Mouse (Mus musculus) erythroid progenitor cell, adult 5-6 weeks (primary cell): ENCODE measurements around the gene Lcn11. TPM values are rescaled to one million over a fixed set of nuclear protein-coding genes. Genes with fewer than 3 reads are reported as not detected.

Experiments used
- ATAC-seq: replicated peaks from 2 replicates; pipeline ENCODE4 v1.8.0; 2016; ENCODE audit warnings: moderate number of reproducible peaks, mild to moderate bottlenecking, moderate TSS enrichment, inconsistent platforms; ENCODE audit not compliant: poor library complexity, low FRiP score, severe bottlenecking
- total RNA-seq, 2 experiments: library from RNA; stranded (forward) in 1 of 2; stranded (reverse) in 1 of 2; fragments of 150-400 nt in 1 of 2; fragments of 186-747, 209-891 nt in 1 of 2; gene quantifications; 2 replicates each; pipeline versions ENCODE4 v1.2.3 to v1.2.4; 2015 to 2017; ENCODE audit warnings: low replicate concordance in 2 of 2

Lcn11 gene
- total RNA-seq, 2 experiments from 2014 or later = not detected

DNA sequence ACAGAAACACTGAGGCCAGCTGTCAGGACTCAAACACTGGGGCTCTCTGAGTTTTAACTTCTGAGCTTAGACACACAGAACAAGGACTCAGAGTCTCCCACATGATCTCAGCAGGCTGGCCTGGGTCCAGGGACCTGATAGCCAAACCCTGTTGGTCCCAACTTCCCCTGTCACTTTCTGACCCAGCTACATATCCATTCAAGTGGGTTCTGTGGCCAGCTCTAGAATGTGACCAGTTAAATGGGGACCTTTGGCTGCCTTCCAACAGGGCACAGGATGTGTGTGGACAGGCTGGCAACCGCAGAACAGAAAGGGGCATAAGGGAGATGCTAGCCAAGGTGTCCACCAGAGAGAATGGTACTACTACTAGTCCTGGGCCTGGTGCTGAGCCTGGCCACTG lies 46.0 kb downstream of the Lcn11 start, which contains the start of gene Lcn9:
Gene Lcn9 (plus strand): TSS at position 348 of the 400 bp plus-strand sequence.
- no peak for ATAC-seq

DNA sequence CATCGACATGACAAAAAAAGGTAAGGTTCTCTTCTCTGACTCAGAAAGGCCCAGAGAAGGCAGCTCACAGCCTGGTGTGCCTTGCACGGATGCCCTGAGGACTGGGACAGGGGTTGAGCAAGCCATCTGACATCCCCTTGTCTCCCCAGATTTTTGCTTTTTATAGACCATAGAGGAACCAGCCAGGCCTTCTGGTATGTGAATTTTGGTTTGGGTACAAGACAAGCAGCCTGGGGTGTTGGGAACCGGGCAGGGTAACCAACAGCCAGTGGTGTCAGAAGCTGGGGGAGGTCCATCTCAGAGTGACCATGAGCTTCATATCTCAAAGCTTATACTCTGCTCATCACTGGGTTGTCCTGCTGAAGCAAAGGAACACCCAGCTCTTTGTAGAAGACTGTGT lies 47.9 kb downstream of the Lcn11 start:
- ATAC-seq = no peak

DNA sequence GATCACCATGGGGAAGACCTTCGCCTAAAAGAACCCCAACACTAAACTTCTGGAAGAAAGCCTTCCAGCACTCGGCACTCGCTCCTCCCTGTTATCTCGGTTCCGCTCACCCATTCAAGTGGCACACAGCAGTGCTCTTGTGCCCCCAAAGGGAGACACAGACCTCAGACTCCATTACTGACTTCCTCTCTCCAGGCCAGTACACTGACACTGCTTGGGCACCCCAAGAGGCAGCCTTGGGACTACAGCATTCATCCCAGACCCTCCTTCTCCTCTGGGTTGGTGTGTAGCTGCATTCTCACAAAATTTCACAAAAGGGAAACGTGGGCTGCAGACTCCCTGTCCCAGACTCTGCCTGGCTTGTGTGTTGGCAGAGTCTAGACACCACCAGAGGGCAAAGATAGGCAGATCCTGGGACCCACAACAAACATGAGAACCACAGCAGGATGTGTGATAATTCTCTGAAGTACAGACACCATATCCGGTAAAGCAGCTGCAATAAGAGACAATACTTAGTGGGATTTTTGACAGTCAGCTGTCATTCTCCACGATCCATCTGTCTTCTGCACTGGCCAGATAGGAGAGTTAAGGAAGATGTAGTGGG lies 51.6 kb downstream of the Lcn11 start:
- ATAC-seq = no peak

Other genes starting within 250 kb of the Lcn11 start
- gene Traf2, start 230.1 kb upstream of the Lcn11 start, total RNA-seq (2015; ENCODE audit: low replicate concordance) = 6.8 and 10.5 TPM in 2 replicates
- gene Traf2, start 230.1 kb upstream of the Lcn11 start, total RNA-seq (2017; ENCODE audit: low replicate concordance) = 5.0 and 17.6 TPM in 2 replicates
- gene Edf1, start 219.2 kb upstream of the Lcn11 start, total RNA-seq (2015; ENCODE audit: low replicate concordance) = 70.3 and 72.1 TPM in 2 replicates
- 58.1 and 65.0 TPM in 2 replicates for gene Edf1, start 219.2 kb upstream of the Lcn11 start, total RNA-seq (2017; ENCODE audit: low replicate concordance)
- 0.72 TPM in 1 of 2 replicates, not detected in the other for gene Mamdc4, start 202.2 kb upstream of the Lcn11 start, total RNA-seq (2015; ENCODE audit: low replicate concordance)
- gene Mamdc4, start 202.2 kb upstream of the Lcn11 start, total RNA-seq (2017; ENCODE audit: low replicate concordance) = 2.6 TPM in 1 of 2 replicates, not detected in the other
- gene Phpt1, start 201.8 kb upstream of the Lcn11 start, total RNA-seq (2015; ENCODE audit: low replicate concordance) = 3.6 TPM in 1 of 2 replicates, not detected in the other
- 1.1 TPM in 1 of 2 replicates, not detected in the other for gene Phpt1, start 201.8 kb upstream of the Lcn11 start, total RNA-seq (2017; ENCODE audit: low replicate concordance)
- 0.36 TPM in 1 of 2 replicates, not detected in the other for gene Ajm1, start 195.3 kb upstream of the Lcn11 start, total RNA-seq (2015; ENCODE audit: low replicate concordance)
- gene Ajm1, start 195.3 kb upstream of the Lcn11 start, total RNA-seq (2017; ENCODE audit: low replicate concordance) = not detected in 2 replicates
- 6.5 and 23.1 TPM in 2 replicates for gene Rabl6, start 168.5 kb upstream of the Lcn11 start, total RNA-seq (2015; ENCODE audit: low replicate concordance)
- 9.3 and 20.5 TPM in 2 replicates for gene Rabl6, start 168.5 kb upstream of the Lcn11 start, total RNA-seq (2017; ENCODE audit: low replicate concordance)
- gene Ccdc183, start 159.3 kb upstream of the Lcn11 start, total RNA-seq (2015; ENCODE audit: low replicate concordance) = not detected in 2 replicates
- not detected in 2 replicates for gene Ccdc183, start 159.3 kb upstream of the Lcn11 start, total RNA-seq (2017; ENCODE audit: low replicate concordance)
- gene Tmem141, start 155.0 kb upstream of the Lcn11 start, total RNA-seq (2015; ENCODE audit: low replicate concordance) = 26.3 TPM in 1 of 2 replicates, not detected in the other
- 5.5 TPM in 1 of 2 replicates, not detected in the other for gene Tmem141, start 155.0 kb upstream of the Lcn11 start, total RNA-seq (2017; ENCODE audit: low replicate concordance)
- 85.1 and 103 TPM in 2 replicates for gene Fcna, start 149.0 kb upstream of the Lcn11 start, total RNA-seq (2015; ENCODE audit: low replicate concordance)
- 28.7 and 55.7 TPM in 2 replicates for gene Fcna, start 149.0 kb upstream of the Lcn11 start, total RNA-seq (2017; ENCODE audit: low replicate concordance)
- gene Lcn8, start 123.9 kb upstream of the Lcn11 start, total RNA-seq (2015; ENCODE audit: low replicate concordance) = not detected in 2 replicates
- gene Lcn8, start 123.9 kb upstream of the Lcn11 start, total RNA-seq (2017; ENCODE audit: low replicate concordance) = not detected in 2 replicates
- not detected in 2 replicates for gene Lcn5, start 119.1 kb upstream of the Lcn11 start, total RNA-seq (2015; ENCODE audit: low replicate concordance)
- gene Lcn5, start 119.1 kb upstream of the Lcn11 start, total RNA-seq (2017; ENCODE audit: low replicate concordance) = not detected in 2 replicates
- gene Lcn6, start 100.2 kb upstream of the Lcn11 start, total RNA-seq (2015; ENCODE audit: low replicate concordance) = not detected in 2 replicates
- gene Lcn6, start 100.2 kb upstream of the Lcn11 start, total RNA-seq (2017; ENCODE audit: low replicate concordance) = not detected in 2 replicates
- gene Lcn10, start 94.3 kb upstream of the Lcn11 start, total RNA-seq (2015; ENCODE audit: low replicate concordance) = not detected in 2 replicates
- gene Lcn10, start 94.3 kb upstream of the Lcn11 start, total RNA-seq (2017; ENCODE audit: low replicate concordance) = not detected in 2 replicates
- not detected in 2 replicates for gene Obp2a, start 77.0 kb upstream of the Lcn11 start, total RNA-seq (2015; ENCODE audit: low replicate concordance)
- gene Obp2a, start 77.0 kb upstream of the Lcn11 start, total RNA-seq (2017; ENCODE audit: low replicate concordance) = not detected in 2 replicates
- 2.5 and 3.2 TPM in 2 replicates for gene Bmyc, start 70.3 kb upstream of the Lcn11 start, total RNA-seq (2015; ENCODE audit: low replicate concordance)
- not detected in 2 replicates for gene Bmyc, start 70.3 kb upstream of the Lcn11 start, total RNA-seq (2017; ENCODE audit: low replicate concordance)
- gene Obp2b, start 40.0 kb upstream of the Lcn11 start, total RNA-seq (2015; ENCODE audit: low replicate concordance) = not detected in 2 replicates
- not detected in 2 replicates for gene Obp2b, start 40.0 kb upstream of the Lcn11 start, total RNA-seq (2017; ENCODE audit: low replicate concordance)
- not detected in 2 replicates for gene Lcn3, start 11.4 kb upstream of the Lcn11 start, total RNA-seq (2015; ENCODE audit: low replicate concordance)
- not detected in 2 replicates for gene Lcn3, start 11.4 kb upstream of the Lcn11 start, total RNA-seq (2017; ENCODE audit: low replicate concordance)
- not detected in 2 replicates for gene Gm13539, start 5.2 kb downstream of the Lcn11 start, total RNA-seq (2015; ENCODE audit: low replicate concordance)
- not detected in 2 replicates for gene Gm13539, start 5.2 kb downstream of the Lcn11 start, total RNA-seq (2017; ENCODE audit: low replicate concordance)
- gene Glt6d1, start 38.8 kb downstream of the Lcn11 start, total RNA-seq (2015; ENCODE audit: low replicate concordance) = not detected in 2 replicates
- gene Glt6d1, start 38.8 kb downstream of the Lcn11 start, total RNA-seq (2017; ENCODE audit: low replicate concordance) = not detected in 2 replicates
- not detected in 2 replicates for gene Lcn9, start 46.1 kb downstream of the Lcn11 start, total RNA-seq (2015; ENCODE audit: low replicate concordance)
- not detected in 2 replicates for gene Lcn9, start 46.1 kb downstream of the Lcn11 start, total RNA-seq (2017; ENCODE audit: low replicate concordance)
- gene Sohlh1, start 70.2 kb downstream of the Lcn11 start, total RNA-seq (2015; ENCODE audit: low replicate concordance) = not detected in 2 replicates
- gene Sohlh1, start 70.2 kb downstream of the Lcn11 start, total RNA-seq (2017; ENCODE audit: low replicate concordance) = not detected in 2 replicates
- gene Kcnt1, start 86.7 kb downstream of the Lcn11 start, total RNA-seq (2015; ENCODE audit: low replicate concordance) = not detected in 2 replicates
- not detected in 2 replicates for gene Kcnt1, start 86.7 kb downstream of the Lcn11 start, total RNA-seq (2017; ENCODE audit: low replicate concordance)
- gene Camsap1, start 206.3 kb downstream of the Lcn11 start, total RNA-seq (2015; ENCODE audit: low replicate concordance) = 18.9 and 31.4 TPM in 2 replicates
- 67.6 and 93.3 TPM in 2 replicates for gene Camsap1, start 206.3 kb downstream of the Lcn11 start, total RNA-seq (2017; ENCODE audit: low replicate concordance)
- 1,305 and 1,318 TPM in 2 replicates for gene Ubac1, start 244.7 kb downstream of the Lcn11 start, total RNA-seq (2015; ENCODE audit: low replicate concordance)
- 1,008 and 1,122 TPM in 2 replicates for gene Ubac1, start 244.7 kb downstream of the Lcn11 start, total RNA-seq (2017; ENCODE audit: low replicate concordance)